Mouse (Mus musculus) brain, embryonic 14.5 days (tissue): Measurements from ENCODE around the gene Palld.

Experiments
- CTCF ChIP-seq: fragments of 200-500 bp; IDR thresholded peaks from 2 replicates; pipeline ENCODE4 v1.5.1; 2012; ENCODE audit warnings: inconsistent platforms, mild to moderate bottlenecking, moderate library complexity, borderline replicate concordance; ENCODE audit not compliant: insufficient read depth, insufficient read length; ENCODE audit errors: extremely low read depth
- POLR2A ChIP-seq: fragments of 200-500 bp; IDR thresholded peaks from 2 replicates; pipeline ENCODE4 v1.6.1; 2012; ENCODE audit warnings: mild to moderate bottlenecking, inconsistent platforms, borderline replicate concordance; ENCODE audit not compliant: poor library complexity, insufficient read depth, insufficient read length, severe bottlenecking; ENCODE audit errors: extremely low read depth

GRCm38 (mm10) chr8:61604871-61605270, 297.6 kb downstream of the Palld start:
- TF ChIP-seq CTCF, result no peak
- no peak for TF ChIP-seq POLR2A
